ENCODE assay signal across 9 mouse cellular contexts in the genomic region with DNA sequence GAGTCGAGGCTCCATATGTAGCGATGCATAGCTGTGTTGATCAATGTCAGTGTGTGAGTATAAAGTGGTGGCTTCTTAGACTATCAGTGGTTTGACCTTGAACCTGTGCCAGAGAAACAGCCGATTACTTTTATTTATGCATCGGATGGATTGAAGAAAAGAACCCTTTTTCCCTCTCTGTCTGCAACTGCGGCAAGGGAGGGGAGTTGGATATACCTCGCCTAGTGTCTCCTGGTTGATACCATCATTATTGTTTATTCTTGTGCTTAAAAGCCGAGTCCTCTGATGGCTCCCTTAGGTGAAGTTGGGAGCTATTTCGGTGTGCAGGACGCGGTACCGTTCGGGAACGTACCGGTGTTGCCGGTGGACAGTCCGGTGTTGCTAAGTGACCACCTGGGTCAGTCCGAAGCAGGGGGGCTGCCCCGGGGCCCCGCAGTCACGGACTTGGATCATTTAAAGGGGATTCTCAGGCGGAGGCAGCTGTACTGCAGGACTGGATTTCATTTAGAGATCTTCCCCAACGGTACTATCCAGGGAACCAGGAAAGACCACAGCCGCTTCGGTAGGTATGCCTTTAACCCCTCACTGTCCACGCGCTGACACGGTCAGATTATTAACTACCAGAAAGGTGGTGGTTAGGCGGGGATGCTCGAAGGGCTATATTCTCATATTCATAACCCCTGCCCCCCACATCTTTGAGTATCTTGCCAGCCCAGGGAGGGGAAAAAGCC. TPM values are rescaled to one million over a fixed set of nuclear protein-coding genes. Genes with fewer than 3 reads are reported as not detected.
DNase-seq lines count a peak whose midpoint lies in the region; ATAC-seq and TF ChIP-seq lines count a peak whose summit lies in the region.
"Had no signal": no experiment of that assay in that cellular context is flagged by ENCODE, and none has a peak within 500 bp of the region (broad histone marks: within the 10 kb centered on the region; RNA-seq: fewer than 3 reads in every experiment).

No protein-coding gene starts in this region.

- no peak for TF ChIP-seq CTCF in gastrocnemius, adult 2 months (IDR thresholded peaks at IDR 0.05)
- TF ChIP-seq CTCF in olfactory bulb, adult 2 months (IDR thresholded peaks at IDR 0.05; ENCODE audit: insufficient read depth, low read depth, low read length): no peak

- H3K4me2 ChIP-seq in embryonic facial prominence, embryonic 13.5 days: peak overlapping the region; percentile 94
- peak overlapping the region; percentile 95 for H3K4me2 ChIP-seq in limb, embryonic 12.5 days

- no peak overlapping the region for H3K9ac ChIP-seq in ES-E14 (ENCODE audit: insufficient read depth, low read depth, low read length, poor library complexity, severe bottlenecking)
- peak overlapping the region; percentile 68 for H3K9ac ChIP-seq in embryonic facial prominence, embryonic 13.5 days
- peak overlapping the region; percentile 65; the same call in 1 of the 2 replicates for H3K9ac ChIP-seq in limb, embryonic 12.5 days (replicated peaks)

- intact Hi-C loops in gastrocnemius, adult 2 months (cut with DNase I): loop anchor here (10.0 kb wide), 1 partner anchor 1132 kb away; a partner anchor contains a TSS

- DNase-seq in gastrocnemius, adult 2 months: peak; percentile 21
- no peak for DNase-seq in gastrocnemius, adult 8-10 months (ENCODE audit: low spot score in 2 of 2)
- DNase-seq in ES-E14 (ENCODE audit: low read depth, low spot score): no peak
- peak; percentile 48 for DNase-seq in hindbrain, embryonic 10.5 days (ENCODE audit: low spot score)
- no peak for DNase-seq in layer of hippocampus, postnatal 10 days (ENCODE audit: low spot score in 2 of 2)

- no peak for TF ChIP-seq POLR2A in olfactory bulb, adult 2 months (IDR thresholded peaks at IDR 0.05; ENCODE audit: insufficient read depth, low read depth, low read length)

- no peaks in the 10 kb centered on the region for H3K9me3 ChIP-seq in ES-E14 (ENCODE audit: control insufficient read depth, insufficient read depth, low read depth, low read length)
- no peaks in the 10 kb centered on the region for H3K9me3 ChIP-seq in embryonic facial prominence, embryonic 13.5 days
- H3K9me3 ChIP-seq in hindbrain, embryonic 10.5 days: no peaks in the 10 kb centered on the region
- no peaks in the 10 kb centered on the region for H3K9me3 ChIP-seq in limb, embryonic 12.5 days

- H3K4me3 ChIP-seq in gastrocnemius, adult 2 months: peak overlapping the region; percentile 83
- H3K4me3 ChIP-seq in ES-E14 (ENCODE audit: insufficient read depth in 1 of 2, low read depth in 1 of 2, low read length in 2 of 2, poor library complexity in 1 of 2, severe bottlenecking in 1 of 2): peak overlapping the region; percentile 47 to 67; a peak in 2 of 4 replicates
- peak overlapping the region; percentile 57 for H3K4me3 ChIP-seq in embryonic facial prominence, embryonic 13.5 days
- peak overlapping the region; percentile 69 for H3K4me3 ChIP-seq in hindbrain, embryonic 10.5 days
- peak overlapping the region; percentile 58 for H3K4me3 ChIP-seq in limb, embryonic 12.5 days (replicated peaks)
- H3K4me3 ChIP-seq in olfactory bulb, adult 2 months (ENCODE audit: insufficient read depth, low read depth, low read length): peak overlapping the region; percentile 72

- in situ Hi-C loops in ES-E14 (cut with MboI; ENCODE audit: low sequenced_read_pairs in 2 of 2, unreplicated experiment in 2 of 2): loop anchor here in 1 of 2 experiments (10.0 kb wide), 1 partner anchor 328 kb away; a partner anchor contains a TSS

- H3K27me3 ChIP-seq in embryonic facial prominence, embryonic 13.5 days: peaks cover 97% of the 10 kb centered on the region
- peaks cover 98% of the 10 kb centered on the region for H3K27me3 ChIP-seq in hindbrain, embryonic 10.5 days (ENCODE audit: insufficient read depth, poor library complexity, severe bottlenecking)
- peaks cover 91% of the 10 kb centered on the region for H3K27me3 ChIP-seq in limb, embryonic 12.5 days

- no peak overlapping the region; the same call in 1 of the 2 replicates for H3K27ac ChIP-seq in gastrocnemius, adult 2 months
- no peak overlapping the region for H3K27ac ChIP-seq in ES-E14 (ENCODE audit: insufficient read depth, low read depth, low read length, poor library complexity, severe bottlenecking)
- H3K27ac ChIP-seq in embryonic facial prominence, embryonic 13.5 days: no peak overlapping the region
- no peak overlapping the region for H3K27ac ChIP-seq in hindbrain, embryonic 10.5 days
- no peak overlapping the region; the same call in 1 of the 2 replicates for H3K27ac ChIP-seq in limb, embryonic 12.5 days
- peak overlapping the region; percentile 37 for H3K27ac ChIP-seq in olfactory bulb, adult 2 months (ENCODE audit: insufficient read depth, low read depth, low read length)

- H3K4me1 ChIP-seq in ES-E14 (ENCODE audit: control insufficient read depth in 2 of 2, insufficient read depth in 2 of 2, low read length in 2 of 2, poor library complexity in 1 of 2): no peaks in the 10 kb centered on the region
- peaks cover 60% of the 10 kb centered on the region for H3K4me1 ChIP-seq in embryonic facial prominence, embryonic 13.5 days
- H3K4me1 ChIP-seq in hindbrain, embryonic 10.5 days (replicated peaks): peaks cover 67% of the 10 kb centered on the region
- peaks cover 50% of the 10 kb centered on the region for H3K4me1 ChIP-seq in limb, embryonic 12.5 days (replicated peaks)
- H3K4me1 ChIP-seq in olfactory bulb, adult 2 months (ENCODE audit: control insufficient read depth, insufficient read depth, low read length): peaks cover 16% of the 10 kb centered on the region

- ATAC-seq in embryonic facial prominence, embryonic 13.5 days (ENCODE audit: insufficient number of reproducible peaks, insufficient read depth, low FRiP score, low TSS enrichment, low read depth): no peak
- no peak for ATAC-seq in limb, embryonic 12.5 days (ENCODE audit: insufficient number of reproducible peaks, insufficient read depth, low FRiP score, low TSS enrichment, low read depth)

- WGBS in embryonic facial prominence, embryonic 13.5 days: under 1% methylated on average over 29 of the region's 29 CpGs
- under 1% methylated on average over 29 of the region's 29 CpGs for WGBS in hindbrain, embryonic 10.5 days
- under 1% methylated on average over 29 of the region's 29 CpGs for WGBS in limb, embryonic 12.5 days
- WGBS in olfactory bulb, adult 2 months: 1% methylated on average over 29 of the region's 29 CpGs

- no peaks in the 10 kb centered on the region for H3K36me3 ChIP-seq in ES-E14 (ENCODE audit: control insufficient read depth, insufficient read depth, low read length, poor library complexity, severe bottlenecking)
- no peaks in the 10 kb centered on the region for H3K36me3 ChIP-seq in embryonic facial prominence, embryonic 13.5 days
- no peaks in the 10 kb centered on the region for H3K36me3 ChIP-seq in hindbrain, embryonic 10.5 days
- H3K36me3 ChIP-seq in limb, embryonic 12.5 days: no peaks in the 10 kb centered on the region

TF ChIP-seq in ES-E14, 5 proteins besides CTCF, POLR2A, EP300 and RAD21:
- TF ChIP-seq CHD2 (IDR thresholded peaks at IDR 0.05; ENCODE audit: low read depth, low read length) (no peak), HCFC1 (IDR thresholded peaks at IDR 0.05; ENCODE audit: borderline replicate concordance, insufficient read depth, low read length) (no peak), ZNF384 (IDR thresholded peaks at IDR 0.05; ENCODE audit: low read depth, low read length) (no peak), MAFK (IDR thresholded peaks at IDR 0.05; ENCODE audit: insufficient read depth, low read depth, low read length) (no peak), ZC3H11A (IDR thresholded peaks at IDR 0.05; ENCODE audit: borderline replicate concordance, low read depth, low read length) (no peak)

RNA-seq across cellular contexts. Expression of a gene that starts 2.6 kb away (rescaled TPM):
- total RNA-seq in gastrocnemius, adult 2 months (2021): 1 to 10 TPM; 1.3 to 2.8 TPM
- total RNA-seq in gastrocnemius, adult 8-10 months (2022): 1 to 10 TPM; 1.5 to 1.9 (median 1.8) TPM
- not detected in 2 replicates for total RNA-seq in ES-E14 (2012; rRNA removed)
- polyA plus RNA-seq in embryonic facial prominence, embryonic 13.5 days (2015; fragmentation: Nextera tagmentation; extraction: Ambion mirVana): 7.5 and 10.4 TPM in 2 replicates
- 2.8 and 4.4 TPM in 2 replicates for polyA plus RNA-seq in hindbrain, embryonic 10.5 days (2016; fragmentation: Nextera tagmentation; extraction: Ambion mirVana)
- polyA plus RNA-seq in limb, embryonic 12.5 days (2016; fragmentation: Nextera tagmentation; extraction: Ambion mirVana): 12.4 and 14.7 TPM in 2 replicates
- polyA plus RNA-seq in olfactory bulb, adult 2 months (2012; ENCODE audit: insufficient read depth, insufficient read length, low replicate concordance, missing spikeins): not detected in 2 replicates
- 10 to 100 TPM; 15.8 to 16.9 TPM for total RNA-seq in layer of hippocampus, postnatal 10 days (2021)
- total RNA-seq: neutrophil, adult 5-6 weeks had no signal

Comparison
In these comparisons a context has a peak if more than half of its experiments do, and no peak if none do; other contexts are left out.
1. DNase-seq: peak in gastrocnemius, adult 2 months (single experiment) and hindbrain, embryonic 10.5 days (single experiment); none in gastrocnemius, adult 8-10 months (0 of 2), ES-E14 (single experiment) and layer of hippocampus, postnatal 10 days (0 of 2).
2. RNA of a gene that starts 2.6 kb away (total RNA-seq): 15.8 to 16.9 TPM in layer of hippocampus, postnatal 10 days; 1.3 to 2.8 TPM in gastrocnemius, adult 2 months, 1.5 to 1.9 TPM in gastrocnemius, adult 8-10 months and not detected in ES-E14; every median in the first group is over 4 times any median in the second.
3. Peak in every context shown above with its lines, with median percentiles within 50 percentile points of each other: H3K4me3 ChIP-seq.